Mouse (Mus musculus): ENCODE data around the gene Ripply2. TPM values are rescaled to one million over a fixed set of nuclear protein-coding genes. Genes with fewer than 3 reads are reported as not detected.

Gene Ripply2
- total and polyA plus RNA-seq, 2 experiments from 2014 or later = 0.45 TPM; not detected in 1

GRCm38 (mm10) chr9:87005435-87005779 is 9.9 kb upstream of the Ripply2 start:
- Histone ChIP-seq H3K27ac (ENCODE audit: low read depth) (peak overlapping the region; percentile 72), H3K27me3 (ENCODE audit: control insufficient read depth, insufficient read depth, low read length) (no peaks in the 10 kb centered on the region), H3K36me3 (replicated peaks; ENCODE audit: control insufficient read depth, insufficient read depth, low read length) (no peaks in the 10 kb centered on the region), H3K9me3 (replicated peaks; ENCODE audit: control insufficient read depth, low read length) (no peaks in the 10 kb centered on the region), H3K4me3 (ENCODE audit: low read depth, low read length) (no peak overlapping the region), H3K9ac (replicated peaks; ENCODE audit: low read depth, low read length) (no peak overlapping the region), H3K4me2 (ENCODE audit: low read depth, low read length) (peak overlapping the region; percentile 23; the same call in 1 of the 2 replicates), H3K4me1 (ENCODE audit: control insufficient read depth, insufficient read depth) (peaks cover 16% of the 10 kb centered on the region; the same call in 1 of the 2 replicates)
- ATAC-seq (ENCODE audit: insufficient read depth, low read depth) (peak; percentile 86), DNase-seq (ENCODE audit: low spot score) (peak; percentile 58)
- WGBS = 6% methylated on average over 5 of the region's 5 CpGs
- TF ChIP-seq EP300 (IDR thresholded peaks at IDR 0.05; ENCODE audit: low read depth) (no peak), CTCF (IDR thresholded peaks at IDR 0.05; ENCODE audit: low read depth) (no peak)

GRCm38 (mm10) chr9:87008507-87008906 is 6.8 kb upstream of the Ripply2 start:
- Histone ChIP-seq H3K4me3 (ENCODE audit: low read depth, low read length) (no peak overlapping the region), H3K27me3 (ENCODE audit: control insufficient read depth, insufficient read depth, low read length) (peaks cover 3% of the 10 kb centered on the region; the same call in 1 of the 2 replicates), H3K4me2 (ENCODE audit: low read depth, low read length) (no peak overlapping the region), H3K9me3 (replicated peaks; ENCODE audit: control insufficient read depth, low read length) (no peaks in the 10 kb centered on the region), H3K4me1 (ENCODE audit: control insufficient read depth, insufficient read depth) (peaks cover 16% of the 10 kb centered on the region; the same call in 1 of the 2 replicates), H3K9ac (replicated peaks; ENCODE audit: low read depth, low read length) (no peak overlapping the region), H3K27ac (ENCODE audit: low read depth) (no peak overlapping the region), H3K36me3 (replicated peaks; ENCODE audit: control insufficient read depth, insufficient read depth, low read length) (no peaks in the 10 kb centered on the region)
- TF ChIP-seq CTCF (IDR thresholded peaks at IDR 0.05; ENCODE audit: low read depth) (no peak), EP300 (IDR thresholded peaks at IDR 0.05; ENCODE audit: low read depth) (no peak)
- DNase-seq (ENCODE audit: low spot score) (no peak), ATAC-seq (ENCODE audit: insufficient read depth, low read depth) (no peak)
- WGBS = 62% methylated on average over 6 of the region's 6 CpGs

GRCm38 (mm10) chr9:87008919-87009318 is 6.4 kb upstream of the Ripply2 start:
- 98% methylated on average over 1 of the region's 1 CpGs for WGBS
- Histone ChIP-seq H3K4me2 (ENCODE audit: low read depth, low read length) (no peak overlapping the region), H3K9me3 (replicated peaks; ENCODE audit: control insufficient read depth, low read length) (no peaks in the 10 kb centered on the region), H3K36me3 (replicated peaks; ENCODE audit: control insufficient read depth, insufficient read depth, low read length) (no peaks in the 10 kb centered on the region), H3K27ac (ENCODE audit: low read depth) (no peak overlapping the region), H3K4me3 (ENCODE audit: low read depth, low read length) (no peak overlapping the region), H3K27me3 (ENCODE audit: control insufficient read depth, insufficient read depth, low read length) (peaks cover 5% of the 10 kb centered on the region), H3K9ac (replicated peaks; ENCODE audit: low read depth, low read length) (no peak overlapping the region), H3K4me1 (ENCODE audit: control insufficient read depth, insufficient read depth) (peaks cover 16% of the 10 kb centered on the region; the same call in 1 of the 2 replicates)
- ATAC-seq (ENCODE audit: insufficient read depth, low read depth) (no peak), DNase-seq (ENCODE audit: low spot score) (no peak)
- TF ChIP-seq EP300 (IDR thresholded peaks at IDR 0.05; ENCODE audit: low read depth) (no peak), CTCF (IDR thresholded peaks at IDR 0.05; ENCODE audit: low read depth) (no peak)

- no peak overlapping the region for H3K9ac ChIP-seq (replicated peaks; ENCODE audit: low read depth, low read length)
- DNase-seq (ENCODE audit: low spot score) (no peak), ATAC-seq (ENCODE audit: insufficient read depth, low read depth) (no peak)
- 16% methylated on average over 10 of the region's 10 CpGs for WGBS
- H3K9me3 ChIP-seq (replicated peaks; ENCODE audit: control insufficient read depth, low read length) = no peaks in the 10 kb centered on the region
- TF ChIP-seq EP300 (IDR thresholded peaks at IDR 0.05; ENCODE audit: low read depth) (no peak), CTCF (IDR thresholded peaks at IDR 0.05; ENCODE audit: low read depth) (no peak)
- no peak overlapping the region for H3K27ac ChIP-seq (ENCODE audit: low read depth)
- peak overlapping the region; percentile 52 for H3K4me3 ChIP-seq (ENCODE audit: low read depth, low read length)
- 0 out of 2 replicates have a peak, but pooled peaks cover 4% of the 10 kb centered on the region for H3K4me1 ChIP-seq (ENCODE audit: control insufficient read depth, insufficient read depth)
- H3K27me3 ChIP-seq (ENCODE audit: control insufficient read depth, insufficient read depth, low read length) = peaks cover 27% of the 10 kb centered on the region
- no peaks in the 10 kb centered on the region for H3K36me3 ChIP-seq (replicated peaks; ENCODE audit: control insufficient read depth, insufficient read depth, low read length)
- peak overlapping the region; percentile 74 for H3K4me2 ChIP-seq (ENCODE audit: low read depth, low read length)
These were observed 579 bp downstream of the Ripply2 start for GRCm38 (mm10) chr9:87015938-87016294.

GRCm38 (mm10) chr9:87021778-87022523 is 6.6 kb downstream of the Ripply2 start, which contains the start of gene Cyb5r4:
Cyb5r4 (plus strand) TSS chr9:87022014.
- peak within 1 kb of the TSS; percentile 68 for H3K9ac ChIP-seq (replicated peaks; ENCODE audit: low read depth, low read length)
- H3K4me3 ChIP-seq (ENCODE audit: low read depth, low read length) = peak within 1 kb of the TSS; percentile 83
- H3K4me1 ChIP-seq (ENCODE audit: control insufficient read depth, insufficient read depth) = peaks cover 9% of the 10 kb centered on the region; the same call in 1 of the 2 replicates
- H3K27ac ChIP-seq (ENCODE audit: low read depth) = peak within 1 kb of the TSS; percentile 85
- peak; percentile 100 for ATAC-seq (ENCODE audit: insufficient read depth, low read depth)
- TF ChIP-seq EP300 (IDR thresholded peaks at IDR 0.05; ENCODE audit: low read depth) = peak; percentile 62; the same call in 1 of the 2 replicates
- TF ChIP-seq CTCF (IDR thresholded peaks at IDR 0.05; ENCODE audit: low read depth) = no peak
- no peaks in the 10 kb centered on the region for H3K36me3 ChIP-seq (replicated peaks; ENCODE audit: control insufficient read depth, insufficient read depth, low read length)
- peak within 1 kb of the TSS; percentile 64 for H3K4me2 ChIP-seq (ENCODE audit: low read depth, low read length)
- 0% methylated on average over 51 of the region's 52 CpGs for WGBS
- peak; percentile 97 for DNase-seq (ENCODE audit: low spot score)
- no peaks in the 10 kb centered on the region for H3K9me3 ChIP-seq (replicated peaks; ENCODE audit: control insufficient read depth, low read length)
- no peaks in the 10 kb centered on the region for H3K27me3 ChIP-seq (ENCODE audit: control insufficient read depth, insufficient read depth, low read length)

Data from heart, postnatal 0 days (tissue).